Mouse (Mus musculus) E14TG2a.4 (cell line): ENCODE measurements around the gene Adcy3.

Experiments
- CTCF ChIP-seq: conservative IDR thresholded peaks from 2 replicates; pipeline ENCODE4 v1.5.1; 2014; ENCODE audit warnings: low read length
- NANOG ChIP-seq: IDR thresholded peaks from 2 replicates; pipeline ENCODE4 v1.6.1; 2014; ENCODE audit warnings: borderline replicate concordance, low read length, mixed read lengths

DNA sequence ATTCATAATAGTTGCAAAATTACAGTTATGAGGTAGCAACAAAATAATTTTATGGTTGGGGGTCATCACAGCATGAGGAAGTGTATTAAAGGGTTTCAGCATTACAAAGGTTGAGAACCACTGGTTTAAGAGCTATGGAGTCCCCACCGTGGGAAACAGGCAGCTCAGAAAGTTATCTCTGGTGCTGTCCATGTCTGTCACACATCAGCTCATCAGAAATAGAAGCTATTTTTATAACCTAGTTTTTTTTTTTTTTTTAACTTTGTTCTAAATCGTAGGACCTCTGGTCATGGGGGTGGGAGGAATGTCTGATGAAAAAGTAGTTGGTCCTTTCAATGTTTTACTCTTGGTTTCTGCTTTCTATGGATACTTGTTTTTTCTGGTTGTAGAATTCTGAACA is 110.9 kb downstream of the Adcy3 start:
- TF ChIP-seq CTCF = no peak
- no peak for TF ChIP-seq NANOG
